In the genomic region with DNA sequence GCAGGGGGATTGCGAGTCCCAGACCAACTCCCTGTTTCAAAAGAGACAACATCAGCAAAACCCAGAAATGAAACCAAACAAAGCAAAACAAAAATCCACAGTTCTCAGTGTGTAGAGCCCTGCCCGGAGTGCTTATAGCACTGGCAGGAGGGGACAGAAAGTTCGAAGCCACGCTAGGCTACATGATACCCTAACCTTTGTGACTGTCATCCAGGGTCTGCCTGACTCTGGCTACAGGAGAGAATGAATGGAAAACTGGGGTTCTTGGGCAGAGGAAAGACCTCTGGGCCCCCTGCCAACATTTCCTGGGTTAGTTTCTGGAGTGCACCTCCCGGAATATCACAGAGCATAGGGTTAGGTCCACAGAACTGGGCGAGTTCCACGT, we compare ENCODE assay signal across 8 mouse cellular contexts. TPM values are rescaled to one million over a fixed set of nuclear protein-coding genes. Genes with fewer than 3 reads are reported as not detected.
DNase-seq lines count a peak whose midpoint lies in the region; ATAC-seq and TF ChIP-seq lines count a peak whose summit lies in the region.

No protein-coding gene starts in this region.

- no peaks in the 10 kb centered on the region for H3K36me3 ChIP-seq in ES-Bruce4 (ENCODE audit: control insufficient read depth, insufficient read depth, low read length, poor library complexity, severe bottlenecking)
- H3K36me3 ChIP-seq in erythroblast, embryonic 14.5 days (ENCODE audit: control insufficient read depth), result peaks cover 25% of the 10 kb centered on the region
- peaks cover 27% of the 10 kb centered on the region for H3K36me3 ChIP-seq in intestine, embryonic 14.5 days (ENCODE audit: control insufficient read depth, insufficient read depth, low read length)
- H3K36me3 ChIP-seq in macrophage (ENCODE audit: inconsistent target), result no peaks in the 10 kb centered on the region; the same call in 1 of the 2 replicates

- peak overlapping the region; percentile 68 for H3K9ac ChIP-seq in ES-Bruce4 (ENCODE audit: low read depth, poor library complexity, severe bottlenecking)
- peak overlapping the region; percentile 74 for H3K9ac ChIP-seq in intestine, embryonic 14.5 days (ENCODE audit: low read length)

- H3K9me3 ChIP-seq in ES-Bruce4 (replicated peaks; ENCODE audit: control insufficient read depth, insufficient read depth, low read length, poor library complexity, severe bottlenecking), result no peaks in the 10 kb centered on the region
- no peaks in the 10 kb centered on the region for H3K9me3 ChIP-seq in erythroblast, embryonic 14.5 days (ENCODE audit: control insufficient read depth, low read length)
- H3K9me3 ChIP-seq in intestine, embryonic 14.5 days (ENCODE audit: control insufficient read depth, low read length), result no peaks in the 10 kb centered on the region

- ATAC-seq in cerebellum, adult (ENCODE audit: insufficient number of reproducible peaks, low FRiP score, low TSS enrichment), result no peak
- ATAC-seq in intestine, embryonic 14.5 days (replicated peaks; ENCODE audit: low FRiP score, low TSS enrichment, low read depth), result peak; percentile 7; the same call in 1 of the 2 replicates

- no peaks in the 10 kb centered on the region for H3K27me3 ChIP-seq in ES-Bruce4 (ENCODE audit: control insufficient read depth, insufficient read depth, low read length, poor library complexity, severe bottlenecking)
- H3K27me3 ChIP-seq in erythroblast, embryonic 14.5 days (ENCODE audit: control insufficient read depth), result no peaks in the 10 kb centered on the region
- H3K27me3 ChIP-seq in intestine, embryonic 14.5 days (replicated peaks; ENCODE audit: control insufficient read depth, insufficient read depth, low read length), result no peaks in the 10 kb centered on the region

- no peak for TF ChIP-seq EP300 in ES-Bruce4 (IDR thresholded peaks at IDR 0.05; ENCODE audit: insufficient read depth, low read depth, low read length)

- peak; percentile 60 for DNase-seq in cerebellum, adult 11 months
- DNase-seq in intestine, embryonic 14.5 days (ENCODE audit: low spot score), result no peak
- no peak for DNase-seq in left cerebral cortex, adult 9 months (ENCODE audit: low spot score in 2 of 2)
- DNase-seq in left cerebral cortex, adult 11 months (ENCODE audit: low spot score), result no peak

- H3K27ac ChIP-seq in ES-Bruce4 (ENCODE audit: insufficient read depth, low read length) (peak overlapping the region; percentile 88), macrophage (peak overlapping the region; percentile 93)
- H3K27ac ChIP-seq in intestine, embryonic 14.5 days (ENCODE audit: low read depth), result peak overlapping the region; percentile 86

- H3K4me1 ChIP-seq in ES-Bruce4 (ENCODE audit: control insufficient read depth, insufficient read depth, low read length), result peaks cover 8% of the 10 kb centered on the region
- H3K4me1 ChIP-seq in erythroblast, embryonic 14.5 days (ENCODE audit: control insufficient read depth), result peaks cover 55% of the 10 kb centered on the region
- peaks cover 10% of the 10 kb centered on the region; the same call in 1 of the 2 replicates for H3K4me1 ChIP-seq in intestine, embryonic 14.5 days (replicated peaks; ENCODE audit: control insufficient read depth, insufficient read depth, low read length)

- peak overlapping the region; percentile 90 for H3K4me3 ChIP-seq in ES-Bruce4 (ENCODE audit: low read depth, low read length)
- peak overlapping the region; percentile 72 for H3K4me3 ChIP-seq in erythroblast, embryonic 14.5 days (replicated peaks)
- H3K4me3 ChIP-seq in intestine, embryonic 14.5 days (ENCODE audit: low read depth, low read length), result peak overlapping the region; percentile 73
- H3K4me3 ChIP-seq in macrophage (ENCODE audit: inconsistent target), result peak overlapping the region; percentile 81

- TF ChIP-seq CTCF in ES-Bruce4 (IDR thresholded peaks at IDR 0.05; ENCODE audit: low read depth, low read length), result no peak

- H3K79me2 ChIP-seq in macrophage (ENCODE audit: inconsistent target), result peaks cover 8% of the 10 kb centered on the region; the same call in 1 of the 2 replicates

- peak overlapping the region; percentile 70 for H3K4me2 ChIP-seq in intestine, embryonic 14.5 days (ENCODE audit: low read length)

- no peak for TF ChIP-seq POLR2A in ES-Bruce4 (IDR thresholded peaks at IDR 0.05; ENCODE audit: insufficient read depth, low read length)

- WGBS in intestine, embryonic 14.5 days, result 57% methylated on average over 7 of the region's 7 CpGs
- WGBS in macrophage (ENCODE audit: missing documents), result 27% methylated on average over 7 of the region's 7 CpGs

RNA-seq across cellular contexts. Expression of a gene that starts 0.2 kb away (rescaled TPM):
- polyA plus RNA-seq in ES-Bruce4 (2011; ENCODE audit: insufficient read depth, insufficient read length, low read depth, missing spikeins) (15.0 and 16.6 TPM in 2 replicates), macrophage (2018) (7.3 to 9.1 TPM (median 8.1 TPM) in 3 replicates)
- 6.6 and 6.9 TPM in 2 replicates for polyA plus RNA-seq in erythroblast, embryonic 14.5 days (2012)
- polyA plus RNA-seq in intestine, embryonic 14.5 days (2014; fragmentation: Nextera tagmentation; extraction: Ambion mirVana), result 34.1 and 39.2 TPM in 2 replicates
- total RNA-seq in macrophage (2018; cell fraction: chromatin; rRNA removed), result 10 to 100 TPM; 24.7 to 95.8 (median 67.9) TPM
- 10 to 100 TPM in 19 of 26 experiments, 1 to 10 TPM in 7; 5.3 to 23.0 (median 14.7) TPM for total RNA-seq in macrophage (2018; cell fraction: cytosol; rRNA removed)
- total RNA-seq in macrophage (2018; cell fraction: nucleus; rRNA removed), result 10 to 100 TPM; 15.7 to 72.4 (median 41.0) TPM

RNA-seq across cellular contexts. Expression of a gene that starts 0.5 kb away (rescaled TPM):
- polyA plus RNA-seq in ES-Bruce4 (2011; ENCODE audit: insufficient read depth, insufficient read length, low read depth, missing spikeins) (14.2 and 16.1 TPM in 2 replicates), macrophage (2018) (10.3 to 12.0 TPM (median 11.5 TPM) in 3 replicates)
- polyA plus RNA-seq in erythroblast, embryonic 14.5 days (2012), result 0.18 and 0.21 TPM in 2 replicates
- 4.7 and 6.4 TPM in 2 replicates for polyA plus RNA-seq in intestine, embryonic 14.5 days (2014; fragmentation: Nextera tagmentation; extraction: Ambion mirVana)
- 100 to 1,000 TPM in 5 of 26 experiments, 10 to 100 TPM in 21; 32.6 to 180 (median 71.2) TPM for total RNA-seq in macrophage (2018; cell fraction: chromatin; rRNA removed)
- 10 to 100 TPM in 3 of 26 experiments, 1 to 10 TPM in 23; 5.2 to 12.7 (median 8.3) TPM for total RNA-seq in macrophage (2018; cell fraction: cytosol; rRNA removed)
- total RNA-seq in macrophage (2018; cell fraction: nucleus; rRNA removed), result 10 to 100 TPM; 21.8 to 89.8 (median 39.3) TPM

RNA-seq across cellular contexts. Expression of a gene that starts 21.0 kb away (rescaled TPM):
- 5.6 and 7.4 TPM in 2 replicates for polyA plus RNA-seq in ES-Bruce4 (2011; ENCODE audit: insufficient read depth, insufficient read length, low read depth, missing spikeins)
- 0.01 TPM in 2 replicates for polyA plus RNA-seq in erythroblast, embryonic 14.5 days (2012)
- 4.3 and 5.6 TPM in 2 replicates for polyA plus RNA-seq in intestine, embryonic 14.5 days (2014; fragmentation: Nextera tagmentation; extraction: Ambion mirVana)
- total RNA-seq in macrophage (2018; cell fraction: chromatin; rRNA removed), result 1 to 10 TPM in 25 of 26 experiments, not detected in 1; 1.1 to 6.5 (median 2.4) TPM
- total RNA-seq in macrophage (2018; cell fraction: cytosol; rRNA removed), result 1 to 10 TPM in 19 of 26 experiments, under 1 TPM in 7; 0.62 to 3.2 (median 1.9) TPM
- 1 to 10 TPM in 21 of 26 experiments, under 1 TPM in 2, not detected in 3; 0.82 to 7.4 (median 2.0) TPM for total RNA-seq in macrophage (2018; cell fraction: nucleus; rRNA removed)
- 2.2 to 2.9 TPM (median 2.6 TPM) in 3 replicates for polyA plus RNA-seq in macrophage (2018)

RNA-seq across cellular contexts. Expression of a gene that starts 21.8 kb away (rescaled TPM):
- polyA plus RNA-seq in ES-Bruce4 (2011; ENCODE audit: insufficient read depth, insufficient read length, low read depth, missing spikeins), result 3.2 and 3.9 TPM in 2 replicates
- polyA plus RNA-seq in erythroblast, embryonic 14.5 days (2012), result 0.05 and 0.07 TPM in 2 replicates
- polyA plus RNA-seq in intestine, embryonic 14.5 days (2014; fragmentation: Nextera tagmentation; extraction: Ambion mirVana), result 0.61 and 1.5 TPM in 2 replicates
- 1 to 10 TPM in 17 of 26 experiments, under 1 TPM in 8, not detected in 1; 0.37 to 5.0 (median 1.4) TPM for total RNA-seq in macrophage (2018; cell fraction: chromatin; rRNA removed)
- under 1 TPM; 0.07 to 0.78 (median 0.29) TPM for total RNA-seq in macrophage (2018; cell fraction: cytosol; rRNA removed)
- 1 to 10 TPM in 20 of 26 experiments, under 1 TPM in 6; 0.31 to 4.6 (median 1.9) TPM for total RNA-seq in macrophage (2018; cell fraction: nucleus; rRNA removed)
- polyA plus RNA-seq in macrophage (2018), result 0.30 to 0.55 TPM (median 0.40 TPM) in 3 replicates

RNA-seq across cellular contexts. Expression of a gene that starts 27.0 kb away (rescaled TPM):
- 15.0 and 18.5 TPM in 2 replicates for polyA plus RNA-seq in ES-Bruce4 (2011; ENCODE audit: insufficient read depth, insufficient read length, low read depth, missing spikeins)
- 0.27 and 0.28 TPM in 2 replicates for polyA plus RNA-seq in erythroblast, embryonic 14.5 days (2012)
- 15.0 and 21.3 TPM in 2 replicates for polyA plus RNA-seq in intestine, embryonic 14.5 days (2014; fragmentation: Nextera tagmentation; extraction: Ambion mirVana)
- 10 to 100 TPM in 23 of 26 experiments, 1 to 10 TPM in 3; 5.0 to 74.3 (median 29.9) TPM for total RNA-seq in macrophage (2018; cell fraction: chromatin; rRNA removed)
- 10 to 100 TPM in 18 of 26 experiments, 1 to 10 TPM in 8; 6.2 to 16.4 (median 11.2) TPM for total RNA-seq in macrophage (2018; cell fraction: cytosol; rRNA removed)
- total RNA-seq in macrophage (2018; cell fraction: nucleus; rRNA removed), result 10 to 100 TPM in 21 of 26 experiments, 1 to 10 TPM in 5; 5.3 to 51.3 (median 15.2) TPM
- polyA plus RNA-seq in macrophage (2018), result 9.8 to 17.4 TPM (median 16.7 TPM) in 3 replicates
